Mouse (Mus musculus) kidney, postnatal 0 days (tissue): Measurements from ENCODE around the gene Llgl1. TPM values are rescaled to one million over a fixed set of nuclear protein-coding genes. Genes with fewer than 3 reads are reported as not detected.
A peak's percentile ranks its signal among the peaks of the same experiment; 100 is the strongest.

Experiments
- ATAC-seq: fragments of 200-750 bp; cut with Nextera tagmentation; replicated peaks from 2 replicates; pipeline ENCODE4 v1.8.0; 2017; ENCODE audit warnings: low read depth, moderate number of reproducible peaks, moderate TSS enrichment, moderate library complexity; ENCODE audit not compliant: low FRiP score
- DNase-seq: peaks from one replicate; pipeline ENCODE4 v3.0.0-alpha.2; 2016; ENCODE audit warnings: low spot score
- H3K27ac ChIP-seq: fragments of 300-500 bp; sonication (generic); 2 replicates; pipeline ENCODE4 v1.5.1; 2014; ENCODE audit warnings: mild to moderate bottlenecking
- H3K27me3 ChIP-seq: fragments of 300-500 bp; sonication (generic); 2 replicates; pipeline ENCODE4 v1.6.1; 2014; ENCODE audit warnings: low read length, mixed read lengths; ENCODE audit not compliant: insufficient read depth
- H3K36me3 ChIP-seq: fragments of 300-500 bp; sonication (generic); 2 replicates; pipeline ENCODE4 v1.6.1; 2014; ENCODE audit warnings: low read length, mixed read lengths; ENCODE audit not compliant: insufficient read depth
- H3K4me1 ChIP-seq: fragments of 300-500 bp; sonication (generic); replicated peaks from 2 replicates; pipeline ENCODE4 v1.6.1; 2014; ENCODE audit warnings: antibody characterized with exemption, low read length, mixed read lengths; ENCODE audit not compliant: insufficient read depth
- H3K4me2 ChIP-seq: fragments of 300-500 bp; sonication (generic); 2 replicates; pipeline ENCODE4 v1.6.1; 2014; ENCODE audit warnings: mild to moderate bottlenecking, low read length, moderate library complexity, mixed read lengths
- H3K4me3 ChIP-seq: fragments of 300-500 bp; sonication (generic); replicated peaks from 2 replicates; pipeline ENCODE4 v1.5.1; 2014; ENCODE audit warnings: low read depth, low read length
- H3K9ac ChIP-seq: fragments of 300-500 bp; sonication (generic); 2 replicates; pipeline ENCODE4 v1.6.1; 2014; ENCODE audit warnings: low read depth, low read length
- H3K9me3 ChIP-seq: fragments of 300-500 bp; sonication (generic); replicated peaks from 2 replicates; pipeline ENCODE4 v1.6.1; 2016; ENCODE audit warnings: low read length, inconsistent platforms, mixed read lengths
- CTCF ChIP-seq: IDR thresholded peaks from 2 replicates; pipeline ENCODE4 v1.5.1; 2016; ENCODE audit warnings: antibody characterized with exemption, low read depth, mild to moderate bottlenecking, moderate library complexity
- WGBS: fragments of 180-500 bp; shearing (Covaris S2); extraction: QIAGEN DNeasy Blood & Tissue Kit; methylation state at CpG from one replicate; pipeline ENCODE4 v1.1.7; 2014; 5-methylcytosine and 5-hydroxymethylcytosine counted together
- polyA plus RNA-seq: library from polyadenylated mRNA; unstranded; fragments of >200 nt; fragmentation: Nextera tagmentation; extraction: Ambion mirVana; gene quantifications from 2 replicates; pipeline ENCODE4 v1.2.1, GENCODE M21; 2015

Llgl1 gene
- polyA plus RNA-seq, 1 experiment from 2014 or later, result 26.4 TPM

DNA sequence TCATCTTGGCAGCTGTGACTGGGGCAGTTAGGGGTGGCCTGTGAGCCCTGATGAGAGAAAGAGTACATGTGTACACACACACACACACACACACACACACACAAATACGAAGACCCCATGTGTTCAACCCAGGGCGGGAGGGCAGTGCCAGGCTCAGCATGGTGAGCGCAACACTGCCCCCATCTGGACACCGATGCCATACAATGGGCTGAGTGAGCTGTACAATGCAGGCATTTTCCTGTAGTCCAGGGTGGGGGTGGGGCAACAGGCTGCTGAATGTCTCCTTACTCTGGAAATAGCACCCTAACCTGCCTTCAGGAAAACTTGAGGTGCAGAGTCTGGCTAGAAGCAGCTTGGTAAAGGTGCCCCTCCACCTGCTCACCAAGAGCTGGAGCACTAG, 3.6 kb downstream of the Llgl1 start:
- Histone ChIP-seq H3K9ac (no peak overlapping the region), H3K9me3 (no peaks in the 10 kb centered on the region), H3K27me3 (no peaks in the 10 kb centered on the region), H3K27ac (no peak overlapping the region), H3K4me2 (no peak overlapping the region), H3K4me3 (no peak overlapping the region), H3K36me3 (0 out of 2 replicates have a peak, but pooled peaks cover 7% of the 10 kb centered on the region), H3K4me1 (peaks cover 9% of the 10 kb centered on the region; the same call in 1 of the 2 replicates)
- ATAC-seq (no peak), DNase-seq (peak; percentile 71)
- peak; percentile 78 for TF ChIP-seq CTCF
- WGBS, result 47% methylated on average over 4 of the region's 4 CpGs

DNA sequence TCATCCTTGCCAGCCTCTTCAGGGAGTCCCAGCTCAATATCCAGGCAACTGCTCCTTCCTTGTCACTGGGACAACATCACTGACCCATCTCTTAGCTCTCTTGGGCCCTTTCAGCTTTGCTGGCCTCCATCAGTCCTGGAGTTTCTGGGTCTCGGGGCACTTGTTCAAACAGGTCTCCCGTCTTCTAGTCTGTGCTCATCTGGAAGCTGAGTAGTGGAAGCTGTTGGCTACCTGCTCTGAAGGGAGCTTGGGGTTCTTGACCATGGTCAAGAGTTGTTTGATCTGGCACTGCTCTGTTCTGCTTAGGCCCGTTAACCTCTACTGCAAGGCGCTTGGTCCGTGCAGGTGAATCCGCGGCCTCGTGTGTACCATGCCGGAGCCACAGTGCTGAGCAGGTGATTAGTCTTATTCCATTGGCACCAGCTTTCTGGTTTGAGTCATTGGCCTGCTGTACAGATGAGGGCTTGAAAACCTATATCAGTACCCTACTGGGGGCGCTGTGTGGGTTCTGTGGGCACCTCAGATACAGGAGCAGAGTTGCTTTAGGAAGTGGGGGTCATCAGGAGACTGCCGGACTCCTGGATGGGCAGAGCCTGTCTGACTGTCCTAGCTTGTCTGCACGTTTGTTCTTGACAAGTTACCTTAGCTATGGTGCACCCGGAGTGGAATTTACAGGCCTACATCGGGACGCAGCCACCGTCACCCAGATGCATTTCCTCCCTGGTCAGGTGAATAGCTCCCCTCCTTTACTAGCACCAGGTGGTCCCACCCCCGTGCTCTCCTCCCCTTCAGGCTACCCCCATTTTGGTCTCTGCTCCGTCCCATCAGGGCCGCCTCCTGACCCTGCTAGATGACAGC, 4.7 kb downstream of the Llgl1 start:
- Histone ChIP-seq H3K4me1 (0 out of 2 replicates have a peak, but pooled peaks cover 4% of the 10 kb centered on the region), H3K27ac (no peak overlapping the region), H3K4me3 (no peak overlapping the region), H3K9ac (no peak overlapping the region), H3K9me3 (no peaks in the 10 kb centered on the region), H3K27me3 (no peaks in the 10 kb centered on the region), H3K4me2 (no peak overlapping the region), H3K36me3 (peaks cover 18% of the 10 kb centered on the region)
- TF ChIP-seq CTCF, result no peak
- WGBS, result 94% methylated on average over 19 of the region's 19 CpGs
- DNase-seq (no peak), ATAC-seq (no peak)

DNA sequence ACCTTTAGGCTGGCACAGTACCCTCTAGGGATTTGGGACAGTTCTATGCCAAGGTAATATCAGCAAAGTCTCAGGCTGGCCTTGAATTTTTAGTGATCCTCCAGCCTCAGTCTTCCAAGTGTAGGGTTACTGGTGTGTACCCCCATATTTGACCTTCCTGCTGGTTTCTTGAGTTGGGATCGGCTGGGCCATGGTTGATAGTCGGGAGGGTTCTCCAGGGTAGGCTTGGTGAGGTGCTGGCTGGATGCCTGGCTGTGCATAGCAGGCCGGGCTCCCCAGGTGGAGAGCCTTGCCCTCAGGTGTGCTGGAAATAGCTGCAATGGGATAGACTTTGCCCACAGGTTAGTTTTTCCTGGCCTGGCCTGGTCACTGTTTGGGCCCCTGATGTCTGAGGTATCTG, 5.7 kb downstream of the Llgl1 start:
- H3K9ac ChIP-seq, result no peak overlapping the region
- no peak for DNase-seq
- WGBS, result 98% methylated on average over 3 of the region's 3 CpGs

DNA sequence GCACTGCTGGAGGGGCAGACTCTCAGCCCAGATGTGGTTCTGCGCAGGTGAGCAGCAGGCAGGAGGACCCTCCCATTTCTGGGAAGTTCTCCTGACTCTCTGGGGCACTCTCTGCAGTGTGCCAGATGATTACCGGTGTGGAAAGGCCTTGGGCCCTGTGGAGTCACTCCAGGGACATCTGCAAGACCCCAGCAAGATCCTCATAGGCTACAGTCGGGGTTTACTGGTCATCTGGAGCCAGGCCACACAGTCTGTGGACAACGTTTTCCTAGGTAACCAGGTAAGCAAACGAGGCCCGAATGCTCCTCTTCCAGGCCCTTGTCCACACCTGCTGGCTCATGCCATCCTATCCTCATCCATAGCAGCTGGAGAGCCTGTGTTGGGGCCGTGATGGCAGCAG, 6.6 kb downstream of the Llgl1 start:
- no peak for TF ChIP-seq CTCF
- H3K27me3 ChIP-seq, result no peaks in the 10 kb centered on the region
- peaks cover 31% of the 10 kb centered on the region for H3K36me3 ChIP-seq
- no peaks in the 10 kb centered on the region for H3K4me1 ChIP-seq
- no peaks in the 10 kb centered on the region for H3K9me3 ChIP-seq
- 89% methylated on average over 7 of the region's 7 CpGs for WGBS
- DNase-seq (no peak), ATAC-seq (no peak)
- no peak overlapping the region for H3K9ac ChIP-seq
- H3K4me2 ChIP-seq, result no peak overlapping the region
- H3K4me3 ChIP-seq, result no peak overlapping the region
- no peak overlapping the region for H3K27ac ChIP-seq

More for the DNA sequence above, 5.7 kb downstream of the Llgl1 start:
- Histone ChIP-seq H3K4me2 (no peak overlapping the region), H3K27me3 (no peaks in the 10 kb centered on the region), H3K4me1 (0 out of 2 replicates have a peak, but pooled peaks cover 4% of the 10 kb centered on the region), H3K4me3 (no peak overlapping the region), H3K27ac (no peak overlapping the region), H3K9me3 (no peaks in the 10 kb centered on the region), H3K36me3 (peaks cover 28% of the 10 kb centered on the region)
- ATAC-seq, result no peak
- TF ChIP-seq CTCF, result no peak

DNA sequence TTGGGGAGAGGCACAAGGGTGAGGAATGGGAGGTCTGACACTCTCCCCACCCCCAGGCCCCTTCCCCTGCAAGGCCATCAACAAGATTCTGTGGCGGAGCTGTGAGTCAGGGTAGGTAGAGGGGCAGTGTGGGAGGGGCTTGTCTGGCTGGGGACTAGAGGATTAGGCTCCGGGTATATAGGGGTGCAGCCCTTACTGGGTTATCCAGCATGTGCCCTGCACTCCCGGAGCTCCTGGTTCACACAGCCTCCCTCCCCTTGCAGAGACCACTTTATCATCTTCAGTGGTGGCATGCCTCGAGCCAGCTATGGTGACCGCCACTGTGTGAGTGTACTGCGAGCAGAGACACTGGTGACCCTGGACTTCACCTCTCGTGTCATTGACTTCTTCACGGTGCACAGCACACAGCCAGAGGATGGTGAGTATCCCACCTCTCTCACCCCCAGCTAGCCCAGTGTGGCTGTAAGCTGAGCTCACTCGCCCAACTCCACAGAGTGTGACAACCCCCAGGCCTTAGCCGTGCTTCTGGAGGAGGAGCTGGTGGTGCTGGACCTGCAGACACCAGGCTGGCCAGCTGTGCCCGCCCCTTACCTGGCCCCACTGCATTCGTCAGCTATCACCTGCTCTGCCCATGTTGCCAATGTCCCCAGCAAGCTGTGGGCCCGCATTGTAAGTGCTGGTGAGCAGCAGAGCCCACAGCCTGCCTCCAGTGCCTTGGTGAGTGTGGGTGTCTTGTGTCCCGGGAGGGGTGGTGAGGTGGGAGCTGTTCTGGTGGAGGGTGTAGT, 7.4 kb downstream of the Llgl1 start:
- no peak for TF ChIP-seq CTCF
- no peak for DNase-seq
- no peak overlapping the region for H3K4me3 ChIP-seq
- no peaks in the 10 kb centered on the region for H3K9me3 ChIP-seq
- H3K4me2 ChIP-seq, result no peak overlapping the region
- peak overlapping the region; percentile 36; the same call in 1 of the 2 replicates for H3K27ac ChIP-seq
- WGBS, result 78% methylated on average over 14 of the region's 14 CpGs
- no peak overlapping the region for H3K9ac ChIP-seq
- no peaks in the 10 kb centered on the region for H3K27me3 ChIP-seq
- no peak for ATAC-seq
- peaks cover 39% of the 10 kb centered on the region for H3K36me3 ChIP-seq
- H3K4me1 ChIP-seq, result no peaks in the 10 kb centered on the region

DNA sequence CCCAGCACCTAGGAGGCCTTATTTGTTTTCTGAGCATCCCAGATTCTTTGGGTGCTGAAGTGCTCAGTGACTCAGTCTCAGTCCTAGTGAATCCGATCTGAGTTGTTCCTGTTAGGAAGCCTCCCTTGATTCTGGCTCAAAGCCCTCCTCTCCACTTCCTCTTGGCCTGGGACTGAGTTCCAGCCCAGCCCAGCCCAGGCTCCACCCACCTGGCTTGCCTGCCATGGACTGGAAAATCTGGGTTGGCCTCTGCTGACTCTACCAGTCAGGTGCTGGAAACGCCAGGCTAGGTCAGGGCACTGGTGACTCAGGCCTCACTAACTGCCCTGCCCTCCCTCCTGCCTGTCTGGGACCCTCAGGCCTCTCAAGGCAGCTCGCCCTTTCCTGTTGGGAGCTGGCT, 8.1 kb downstream of the Llgl1 start:
- Histone ChIP-seq H3K9me3 (no peaks in the 10 kb centered on the region), H3K4me1 (no peaks in the 10 kb centered on the region), H3K4me2 (no peak overlapping the region), H3K36me3 (peaks cover 47% of the 10 kb centered on the region), H3K4me3 (no peak overlapping the region), H3K27me3 (no peaks in the 10 kb centered on the region), H3K9ac (no peak overlapping the region), H3K27ac (peak overlapping the region; percentile 36; the same call in 1 of the 2 replicates)
- 0 out of 2 replicates have a peak, but pooled peaks have one; percentile 10 for ATAC-seq
- no peak for TF ChIP-seq CTCF
- 42% methylated on average over 3 of the region's 3 CpGs for WGBS
- DNase-seq, result peak; percentile 47
